Mouse (Mus musculus) intestine, embryonic 15.5 days (tissue): Measurements from ENCODE around the gene Fkbp14. TPM values are rescaled to one million over a fixed set of nuclear protein-coding genes. Genes with fewer than 3 reads are reported as not detected.

Source experiments
- ATAC-seq: fragments of 200-750 bp; cut with Nextera tagmentation; 2 replicates; pipeline ENCODE4 v1.8.0; 2017; ENCODE audit warnings: moderate TSS enrichment, moderate library complexity
- H3K27ac ChIP-seq: fragments of 300-500 bp; sonication (generic); 2 replicates; pipeline ENCODE4 v1.5.1; 2015; ENCODE audit warnings: mild to moderate bottlenecking, inconsistent platforms
- H3K27me3 ChIP-seq: fragments of 300-500 bp; sonication (generic); replicated peaks from 2 replicates; pipeline ENCODE4 v1.6.1; 2015; ENCODE audit warnings: inconsistent platforms
- H3K36me3 ChIP-seq: fragments of 300-500 bp; sonication (generic); 2 replicates; pipeline ENCODE4 v1.6.1; 2015; ENCODE audit warnings: inconsistent platforms
- H3K4me1 ChIP-seq: fragments of 300-500 bp; sonication (generic); replicated peaks from 2 replicates; pipeline ENCODE4 v1.6.1; 2015; ENCODE audit warnings: inconsistent platforms
- H3K4me2 ChIP-seq: fragments of 300-500 bp; sonication (generic); replicated peaks from 2 replicates; pipeline ENCODE4 v1.6.1; 2015; ENCODE audit warnings: mild to moderate bottlenecking, inconsistent platforms
- H3K4me3 ChIP-seq: fragments of 300-500 bp; sonication (generic); replicated peaks from 2 replicates; pipeline ENCODE4 v1.5.1; 2015; ENCODE audit warnings: inconsistent platforms
- H3K9ac ChIP-seq: fragments of 300-500 bp; sonication (generic); 2 replicates; pipeline ENCODE4 v1.6.1; 2015; ENCODE audit warnings: inconsistent platforms
- H3K9me3 ChIP-seq: fragments of 300-500 bp; sonication (generic); 2 replicates; pipeline ENCODE4 v1.6.1; 2016; ENCODE audit warnings: inconsistent platforms
- WGBS: fragments of 180-500 bp; shearing (Covaris S2); methylation state at CpG from one replicate; pipeline ENCODE4 v1.1.7; 2015; 5-methylcytosine and 5-hydroxymethylcytosine counted together
- polyA plus RNA-seq: library from polyadenylated mRNA; unstranded; fragments of >200 nt; fragmentation: Nextera tagmentation; extraction: Ambion mirVana; gene quantifications from 2 replicates; pipeline ENCODE4 v1.2.1, GENCODE M21; 2015

The Fkbp14 gene
- polyA plus RNA-seq, 1 experiment from 2014 or later, result 24.3 TPM

DNA sequence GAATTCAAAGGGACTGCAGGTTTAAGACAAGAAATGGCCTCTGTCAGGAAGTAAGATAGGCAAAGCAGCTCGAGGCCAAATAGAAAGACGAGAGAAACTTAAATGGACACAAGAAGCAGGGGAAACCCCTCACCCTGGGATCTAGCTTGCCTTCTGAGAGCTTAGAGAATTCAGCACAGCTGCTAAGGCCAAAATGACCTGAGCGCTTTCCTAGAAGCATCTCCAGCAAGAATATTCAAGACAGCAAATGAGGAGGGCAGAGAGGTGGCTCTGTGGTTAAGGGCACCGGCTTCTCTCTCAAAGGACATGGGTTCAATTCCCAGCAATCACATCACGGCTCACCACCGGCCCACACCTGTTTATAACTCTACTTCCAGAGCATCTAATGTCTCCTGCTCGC lies 60.1 kb downstream of the Fkbp14 start:
- H3K27me3 ChIP-seq, result no peaks in the 10 kb centered on the region
- WGBS, result 82% methylated on average over 7 of the region's 7 CpGs
- no peaks in the 10 kb centered on the region for H3K4me1 ChIP-seq
- no peak overlapping the region for H3K4me2 ChIP-seq
- no peak for ATAC-seq
- no peaks in the 10 kb centered on the region for H3K36me3 ChIP-seq
- no peak overlapping the region for H3K9ac ChIP-seq
- H3K27ac ChIP-seq, result no peak overlapping the region
- H3K9me3 ChIP-seq, result no peaks in the 10 kb centered on the region
- H3K4me3 ChIP-seq, result no peak overlapping the region

DNA sequence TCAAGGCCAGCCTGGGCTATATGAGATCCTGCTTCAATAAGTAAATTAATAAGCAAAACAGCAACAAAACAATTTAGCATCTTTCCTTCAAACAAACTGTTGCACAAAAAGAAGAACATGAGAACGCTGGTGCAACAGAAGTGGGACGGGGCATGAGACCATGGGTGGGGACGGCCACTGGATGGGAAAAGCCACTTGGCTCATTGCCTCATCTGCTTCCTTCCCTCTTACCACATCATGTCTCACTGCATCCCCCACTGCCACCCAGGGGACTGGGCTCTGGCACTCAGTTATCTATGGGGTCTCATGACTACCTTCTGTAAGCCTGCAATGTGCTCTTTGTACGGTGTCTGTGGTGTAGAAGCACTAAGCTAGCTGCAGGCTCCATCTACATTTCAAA lies 61.6 kb downstream of the Fkbp14 start:
- Histone ChIP-seq H3K9me3 (no peaks in the 10 kb centered on the region), H3K27me3 (no peaks in the 10 kb centered on the region), H3K4me1 (no peaks in the 10 kb centered on the region), H3K4me3 (no peak overlapping the region), H3K27ac (no peak overlapping the region), H3K4me2 (no peak overlapping the region), H3K9ac (no peak overlapping the region), H3K36me3 (no peaks in the 10 kb centered on the region)
- 88% methylated on average over 4 of the region's 4 CpGs for WGBS
- no peak for ATAC-seq

DNA sequence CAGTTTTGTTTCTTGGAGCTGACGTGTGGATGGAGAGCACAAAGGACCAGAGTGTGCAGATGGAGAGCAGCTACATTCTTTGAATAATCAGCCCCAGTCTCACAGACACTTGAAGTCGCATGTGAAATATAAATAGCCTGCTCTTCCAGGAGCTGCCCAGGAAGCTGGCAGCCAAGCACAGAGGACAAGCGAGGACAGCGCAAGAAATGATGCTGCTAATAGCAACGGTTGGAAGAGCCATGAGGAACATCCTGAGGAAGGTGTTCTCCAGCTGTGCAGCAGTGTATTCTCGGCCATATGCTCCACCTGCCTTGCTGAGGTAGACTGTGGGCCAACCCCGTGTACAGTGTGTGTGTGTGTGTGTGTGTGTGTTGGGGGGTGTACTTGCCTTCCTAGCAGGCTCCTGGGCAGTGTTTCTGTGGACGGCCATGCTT lies 66.0 kb downstream of the Fkbp14 start:
- Histone ChIP-seq H3K27me3 (no peaks in the 10 kb centered on the region), H3K4me3 (no peak overlapping the region), H3K4me2 (no peak overlapping the region), H3K4me1 (no peaks in the 10 kb centered on the region), H3K36me3 (no peaks in the 10 kb centered on the region), H3K9me3 (no peaks in the 10 kb centered on the region), H3K9ac (no peak overlapping the region), H3K27ac (no peak overlapping the region)
- WGBS, result 54% methylated on average over 8 of the region's 8 CpGs
- ATAC-seq, result no peak

DNA sequence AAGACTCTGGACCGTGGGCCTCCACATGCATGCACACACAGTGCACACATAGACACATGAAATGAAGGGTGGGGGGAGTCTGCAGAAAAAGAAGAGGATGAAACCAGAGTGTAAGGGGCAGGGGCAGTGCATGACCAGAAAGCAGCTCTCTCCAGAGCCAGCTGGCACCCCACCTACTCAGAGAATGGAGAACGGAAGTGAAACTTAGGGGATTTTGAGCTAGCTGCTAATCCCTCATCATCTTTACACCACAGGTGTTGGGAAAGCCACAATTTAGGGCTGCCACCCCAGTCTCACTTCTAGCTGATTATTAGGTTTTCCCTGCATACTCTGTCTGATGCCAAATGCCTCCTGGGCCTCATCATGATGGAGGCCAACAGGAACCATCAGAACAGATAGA lies 66.9 kb downstream of the Fkbp14 start:
- Histone ChIP-seq H3K4me1 (no peaks in the 10 kb centered on the region), H3K9me3 (no peaks in the 10 kb centered on the region), H3K27me3 (no peaks in the 10 kb centered on the region), H3K27ac (no peak overlapping the region), H3K4me3 (no peak overlapping the region), H3K4me2 (no peak overlapping the region), H3K9ac (no peak overlapping the region), H3K36me3 (no peaks in the 10 kb centered on the region)
- no peak for ATAC-seq
- WGBS, result 86% methylated on average over 2 of the region's 2 CpGs

DNA sequence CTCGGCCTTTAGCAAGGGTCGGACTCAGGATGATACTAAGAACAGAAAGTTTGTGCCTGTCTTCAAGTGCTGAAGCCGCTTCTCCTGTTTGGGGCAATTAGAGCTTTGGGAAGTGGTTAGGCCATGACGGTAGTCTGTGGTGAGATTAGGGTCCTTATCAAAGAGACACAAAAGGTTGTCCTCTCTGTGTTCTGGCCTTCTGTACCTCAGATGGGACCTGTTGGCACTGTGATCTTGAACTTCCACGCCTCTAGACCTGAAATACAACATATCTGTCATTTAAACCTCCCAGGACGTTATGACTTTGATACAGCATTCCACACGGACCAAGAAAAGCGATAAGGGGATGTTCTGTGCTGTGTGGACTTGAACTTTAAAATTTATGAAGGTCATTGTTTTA lies 68.4 kb downstream of the Fkbp14 start:
- Histone ChIP-seq H3K27me3 (no peaks in the 10 kb centered on the region), H3K4me3 (no peak overlapping the region), H3K36me3 (no peaks in the 10 kb centered on the region), H3K9me3 (no peaks in the 10 kb centered on the region), H3K4me2 (no peak overlapping the region), H3K4me1 (no peaks in the 10 kb centered on the region), H3K27ac (no peak overlapping the region), H3K9ac (no peak overlapping the region)
- no peak for ATAC-seq
- 81% methylated on average over 8 of the region's 8 CpGs for WGBS

Other genes starting within 250 kb of the Fkbp14 start
- gene Wipf3, start 167.7 kb downstream of the Fkbp14 start, polyA plus RNA-seq, result 1.1 and 1.9 TPM in 2 replicates
- gene Scrn1, start 30.8 kb downstream of the Fkbp14 start, polyA plus RNA-seq, result 5.9 and 6.4 TPM in 2 replicates
- gene Plekha8, start 2.2 kb downstream of the Fkbp14 start, polyA plus RNA-seq, result 6.2 and 6.4 TPM in 2 replicates
- 7.1 and 7.5 TPM in 2 replicates for gene Mturn, start 84.3 kb upstream of the Fkbp14 start, polyA plus RNA-seq
- gene Znrf2, start 219.6 kb upstream of the Fkbp14 start, polyA plus RNA-seq, result 5.8 and 6.5 TPM in 2 replicates